ENCODE assay signal across 8 mouse cellular contexts in the genomic region with DNA sequence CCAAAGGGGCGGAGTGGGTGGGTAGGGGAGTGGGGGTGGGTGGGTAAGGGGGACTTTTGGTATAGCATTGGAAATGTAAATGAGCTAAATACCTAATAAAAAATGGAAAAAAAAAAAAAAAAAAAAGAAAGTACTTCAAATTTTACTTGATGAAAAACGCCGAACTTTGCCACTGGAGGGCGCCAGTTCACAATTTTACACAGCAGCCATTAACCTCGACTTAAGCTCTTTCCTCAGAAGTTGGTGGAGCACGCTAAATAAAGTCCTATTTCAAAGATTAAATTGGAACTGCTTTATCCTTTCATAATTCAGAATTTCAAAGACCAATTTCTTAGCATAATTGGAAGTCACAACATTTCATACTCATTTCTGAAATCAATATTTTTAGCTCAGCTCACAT.
DNase-seq lines count a peak whose midpoint lies in the region; ATAC-seq and TF ChIP-seq lines count a peak whose summit lies in the region.
"Not testable (repeated sequence)": the region's sequence is repeated elsewhere in the genome, so short reads cannot be mapped to it uniquely, and the experiment has no call there.

No protein-coding gene starts in this region.

- not testable (repeated sequence) for H3K36me3 ChIP-seq in MEL (ENCODE audit: control insufficient read depth in 1 of 2, insufficient read depth in 2 of 2, low read length in 2 of 2); embryonic facial prominence, embryonic 14.5 days (ENCODE audit: control insufficient read depth, insufficient read depth, low read length); kidney, postnatal 0 days (ENCODE audit: insufficient read depth, low read length)

- TF ChIP-seq EP300 in MEL (IDR thresholded peaks at IDR 0.05; ENCODE audit: low read depth in 1 of 2, low read length in 2 of 2): not testable (repeated sequence)

- H3K9ac ChIP-seq in MEL (ENCODE audit: control insufficient read depth, low read depth, low read length, poor library complexity, severe bottlenecking); embryonic facial prominence, embryonic 14.5 days (ENCODE audit: low read depth, low read length); kidney, postnatal 0 days (ENCODE audit: low read depth, low read length): not testable (repeated sequence)

- not testable (repeated sequence) for H3K4me1 ChIP-seq in MEL (ENCODE audit: control insufficient read depth in 1 of 2, insufficient read depth in 2 of 2, low read length in 2 of 2); embryonic facial prominence, embryonic 14.5 days (ENCODE audit: control insufficient read depth, insufficient read depth, low read length); kidney, postnatal 0 days (replicated peaks; ENCODE audit: insufficient read depth, low read length)

- 5% methylated on average over 5 of the region's 6 CpGs for WGBS in embryonic facial prominence, embryonic 14.5 days
- 4% methylated on average over 5 of the region's 6 CpGs for WGBS in kidney, postnatal 0 days

- TF ChIP-seq POLR2A in MEL (IDR thresholded peaks at IDR 0.05; ENCODE audit: control insufficient read depth in 1 of 2, insufficient read depth in 1 of 2, low read depth in 1 of 2, low read length in 2 of 2, poor library complexity in 1 of 2): not testable (repeated sequence)

- not testable (repeated sequence) for H3K27me3 ChIP-seq in MEL (ENCODE audit: control insufficient read depth in 1 of 2, insufficient read depth in 2 of 2, low read length in 2 of 2); embryonic facial prominence, embryonic 14.5 days (replicated peaks; ENCODE audit: control insufficient read depth, insufficient read depth, low read length); kidney, postnatal 0 days (ENCODE audit: insufficient read depth, low read length)

- TF ChIP-seq CTCF in MEL (IDR thresholded peaks at IDR 0.05 in 2 of 3, conservative IDR thresholded peaks at IDR 0.05 in 1 of 3; ENCODE audit: control insufficient read depth in 1 of 3, insufficient read depth in 1 of 3, low read depth in 2 of 3, low read length in 3 of 3, poor library complexity in 1 of 3, severe bottlenecking in 1 of 3): peak in 2 of 3 experiments; percentile 57 to 61; a peak in 4 of 6 replicates
- peak; percentile 72 for TF ChIP-seq CTCF in kidney, postnatal 0 days (IDR thresholded peaks at IDR 0.05; ENCODE audit: low read depth)

- peak; percentile 60 for DNase-seq in MEL (ENCODE audit: low read depth, low spot score)
- DNase-seq in c-Kit-positive CD71-negative TER-119-negative erythroid progenitor cells, embryonic 14.5 days (ENCODE audit: low read depth): peak; percentile 36
- peak; percentile 79 for DNase-seq in embryonic facial prominence, embryonic 14.5 days (ENCODE audit: low spot score)
- DNase-seq in gonadal fat pad, adult 2 months (ENCODE audit: low read depth): peak; percentile 1
- peak; percentile 72 for DNase-seq in kidney, postnatal 0 days (ENCODE audit: low spot score)
- peak; percentile 21 to 78 for DNase-seq in left cerebral cortex, adult 8-10 months (ENCODE audit: low spot score in 2 of 2)
- DNase-seq in lung, postnatal 36 days: peak; percentile 69
- peak; percentile 72 for DNase-seq in right cerebral cortex, postnatal 14 days

- not testable (repeated sequence) for H3K9me3 ChIP-seq in MEL (replicated peaks; ENCODE audit: insufficient read depth, low read length); embryonic facial prominence, embryonic 14.5 days (ENCODE audit: control insufficient read depth, low read length); kidney, postnatal 0 days (replicated peaks; ENCODE audit: low read length)

- not testable (repeated sequence) for H3K4me2 ChIP-seq in embryonic facial prominence, embryonic 14.5 days (ENCODE audit: low read depth, low read length); kidney, postnatal 0 days (ENCODE audit: low read length)

- H3K4me3 ChIP-seq in MEL (ENCODE audit: control insufficient read depth in 1 of 2, insufficient read depth in 1 of 2, low read depth in 2 of 2, low read length in 2 of 2); embryonic facial prominence, embryonic 14.5 days (ENCODE audit: low read depth, low read length); kidney, postnatal 0 days (replicated peaks; ENCODE audit: low read depth, low read length): not testable (repeated sequence)

- ATAC-seq in embryonic facial prominence, embryonic 14.5 days (ENCODE audit: low read depth); kidney, postnatal 0 days (replicated peaks; ENCODE audit: low FRiP score, low read depth): not testable (repeated sequence)

- peak; percentile 61 for TF ChIP-seq RAD21 in MEL (IDR thresholded peaks at IDR 0.05; ENCODE audit: low read depth, low read length)

- not testable (repeated sequence) for H3K79me2 ChIP-seq in MEL (ENCODE audit: control insufficient read depth, insufficient read depth, low read length, poor library complexity)

- H3K27ac ChIP-seq in MEL (ENCODE audit: control insufficient read depth, low read depth, low read length); embryonic facial prominence, embryonic 14.5 days (replicated peaks; ENCODE audit: low read depth, low read length); kidney, postnatal 0 days: not testable (repeated sequence)

TF ChIP-seq in MEL, 35 proteins besides CTCF, POLR2A, EP300 and RAD21:
- TF ChIP-seq SMC3 (IDR thresholded peaks at IDR 0.05; ENCODE audit: low read depth, low read length) (peak; percentile 59), ZC3H11A (IDR thresholded peaks at IDR 0.05; ENCODE audit: low read depth, low read length) (peak; percentile 51), ZNF384 (IDR thresholded peaks at IDR 0.05; ENCODE audit: low read depth, low read length) (peak; percentile 86)

Comparison
In these comparisons a context has a peak if more than half of its experiments do, and no peak if none do; other contexts are left out.
1. DNase-seq: peak in every context shown above with its lines; median percentile 79 in embryonic facial prominence, embryonic 14.5 days; 72 in kidney, postnatal 0 days; 72 in right cerebral cortex, postnatal 14 days; 69 in lung, postnatal 36 days; 60 in MEL; 50 in left cerebral cortex, adult 8-10 months; 36 in c-Kit-positive CD71-negative TER-119-negative erythroid progenitor cells, embryonic 14.5 days; 1 in gonadal fat pad, adult 2 months.